Mouse (Mus musculus): ENCODE results near the gene B4galnt3. TPM values are rescaled to one million over a fixed set of nuclear protein-coding genes. Genes with fewer than 3 reads are reported as not detected.

B4galnt3 gene
- polyA plus RNA-seq, 1 experiment from 2014 or later, result not detected

GRCm38 (mm10) chr6:120172294-120173017 lies 121.9 kb downstream of the B4galnt3 start:
- Histone ChIP-seq H3K4me1 (replicated peaks; ENCODE audit: control insufficient read depth, insufficient read depth, low read length) (no peaks in the 10 kb centered on the region), H3K4me3 (ENCODE audit: low read depth, low read length) (no peak overlapping the region), H3K4me2 (replicated peaks; ENCODE audit: low read depth, low read length) (no peak overlapping the region), H3K27me3 (ENCODE audit: control insufficient read depth, insufficient read depth, low read length) (no peaks in the 10 kb centered on the region), H3K27ac (ENCODE audit: low read depth, low read length) (no peak overlapping the region), H3K36me3 (ENCODE audit: control insufficient read depth, insufficient read depth, low read length) (no peaks in the 10 kb centered on the region), H3K9me3 (ENCODE audit: control insufficient read depth, low read length) (no peaks in the 10 kb centered on the region), H3K9ac (ENCODE audit: low read depth, low read length) (no peak overlapping the region)
- no peak for DNase-seq (ENCODE audit: low spot score)
- no peak for ATAC-seq (ENCODE audit: low FRiP score)
- WGBS, result 87% methylated on average over 8 of the region's 8 CpGs

GRCm38 (mm10) chr6:120167574-120167973 lies 126.8 kb downstream of the B4galnt3 start:
- no peak for DNase-seq (ENCODE audit: low spot score)
- ATAC-seq (ENCODE audit: low FRiP score), result no peak
- Histone ChIP-seq H3K4me1 (replicated peaks; ENCODE audit: control insufficient read depth, insufficient read depth, low read length) (no peaks in the 10 kb centered on the region), H3K27ac (ENCODE audit: low read depth, low read length) (no peak overlapping the region), H3K4me3 (ENCODE audit: low read depth, low read length) (no peak overlapping the region), H3K9me3 (ENCODE audit: control insufficient read depth, low read length) (no peaks in the 10 kb centered on the region), H3K36me3 (ENCODE audit: control insufficient read depth, insufficient read depth, low read length) (no peaks in the 10 kb centered on the region), H3K4me2 (replicated peaks; ENCODE audit: low read depth, low read length) (no peak overlapping the region), H3K9ac (ENCODE audit: low read depth, low read length) (no peak overlapping the region), H3K27me3 (ENCODE audit: control insufficient read depth, insufficient read depth, low read length) (no peaks in the 10 kb centered on the region)
- 81% methylated on average over 4 of the region's 4 CpGs for WGBS

- H3K27me3 ChIP-seq (ENCODE audit: control insufficient read depth, insufficient read depth, low read length), result no peaks in the 10 kb centered on the region
These were observed 129.6 kb downstream of the B4galnt3 start for GRCm38 (mm10) chr6:120164765-120165164.

GRCm38 (mm10) chr6:120162928-120163327 lies 131.4 kb downstream of the B4galnt3 start:
- no peak overlapping the region for H3K4me3 ChIP-seq (ENCODE audit: low read depth, low read length)
- H3K9me3 ChIP-seq (ENCODE audit: control insufficient read depth, low read length), result no peaks in the 10 kb centered on the region
- 80% methylated on average over 6 of the region's 6 CpGs for WGBS
- no peaks in the 10 kb centered on the region for H3K27me3 ChIP-seq (ENCODE audit: control insufficient read depth, insufficient read depth, low read length)
- H3K36me3 ChIP-seq (ENCODE audit: control insufficient read depth, insufficient read depth, low read length), result no peaks in the 10 kb centered on the region
- H3K4me2 ChIP-seq (replicated peaks; ENCODE audit: low read depth, low read length), result no peak overlapping the region
- H3K9ac ChIP-seq (ENCODE audit: low read depth, low read length), result no peak overlapping the region
- DNase-seq (ENCODE audit: low spot score) (no peak), ATAC-seq (ENCODE audit: low FRiP score) (no peak)
- no peak overlapping the region for H3K27ac ChIP-seq (ENCODE audit: low read depth, low read length)
- no peaks in the 10 kb centered on the region for H3K4me1 ChIP-seq (replicated peaks; ENCODE audit: control insufficient read depth, insufficient read depth, low read length)

More at GRCm38 (mm10) chr6:120164765-120165164, 129.6 kb downstream of the B4galnt3 start:
- Histone ChIP-seq H3K27ac (ENCODE audit: low read depth, low read length) (no peak overlapping the region), H3K9me3 (ENCODE audit: control insufficient read depth, low read length) (no peaks in the 10 kb centered on the region), H3K9ac (ENCODE audit: low read depth, low read length) (no peak overlapping the region), H3K4me2 (replicated peaks; ENCODE audit: low read depth, low read length) (no peak overlapping the region), H3K4me3 (ENCODE audit: low read depth, low read length) (no peak overlapping the region), H3K4me1 (replicated peaks; ENCODE audit: control insufficient read depth, insufficient read depth, low read length) (no peaks in the 10 kb centered on the region), H3K36me3 (ENCODE audit: control insufficient read depth, insufficient read depth, low read length) (no peaks in the 10 kb centered on the region)
- WGBS, result 79% methylated on average over 4 of the region's 4 CpGs
- DNase-seq (ENCODE audit: low spot score) (no peak), ATAC-seq (ENCODE audit: low FRiP score) (no peak)

DNA sequence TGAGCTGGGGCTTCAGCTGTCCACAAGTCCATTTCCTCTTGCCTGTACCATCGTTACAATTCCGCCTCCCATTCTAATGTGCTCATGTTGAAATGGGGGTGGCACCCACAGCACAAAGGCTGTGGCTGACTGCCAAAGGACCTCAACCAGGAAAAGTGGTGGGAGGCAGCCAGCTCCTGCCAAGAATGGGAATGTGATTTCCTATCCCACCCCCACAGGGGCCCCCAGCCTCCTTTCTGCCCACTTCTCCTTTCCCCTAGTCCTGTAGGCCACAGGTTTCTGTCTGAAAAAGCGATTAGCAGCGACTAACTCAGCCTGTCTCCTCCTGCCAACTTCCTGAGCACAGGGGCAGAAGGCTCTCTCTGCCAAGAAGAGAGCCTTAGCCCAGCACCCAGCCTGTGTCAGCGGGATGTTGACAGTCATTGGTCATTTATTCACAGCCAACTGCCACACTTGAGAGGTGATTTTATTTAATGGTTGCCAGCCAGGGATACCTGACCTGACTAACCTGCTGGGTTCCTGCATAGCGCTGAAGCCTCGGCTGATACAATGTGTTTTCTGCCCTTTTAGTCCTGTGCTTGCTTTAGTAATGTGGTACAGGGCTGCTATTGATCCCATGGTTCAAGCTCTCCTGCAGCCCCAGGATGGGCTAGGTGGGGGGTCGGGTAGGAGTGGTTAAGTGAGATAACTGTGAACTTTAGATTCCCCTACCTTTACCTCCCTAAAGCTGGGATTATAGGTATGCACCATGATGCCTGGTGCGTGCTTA lies 135.0 kb downstream of the B4galnt3 start:
- Histone ChIP-seq H3K4me2 (replicated peaks; ENCODE audit: low read depth, low read length) (no peak overlapping the region), H3K9me3 (ENCODE audit: control insufficient read depth, low read length) (no peaks in the 10 kb centered on the region), H3K9ac (ENCODE audit: low read depth, low read length) (no peak overlapping the region), H3K27ac (ENCODE audit: low read depth, low read length) (no peak overlapping the region), H3K4me1 (replicated peaks; ENCODE audit: control insufficient read depth, insufficient read depth, low read length) (no peaks in the 10 kb centered on the region), H3K4me3 (ENCODE audit: low read depth, low read length) (no peak overlapping the region), H3K36me3 (ENCODE audit: control insufficient read depth, insufficient read depth, low read length) (no peaks in the 10 kb centered on the region), H3K27me3 (ENCODE audit: control insufficient read depth, insufficient read depth, low read length) (no peaks in the 10 kb centered on the region)
- DNase-seq (ENCODE audit: low spot score) (no peak), ATAC-seq (ENCODE audit: low FRiP score) (no peak)
- 70% methylated on average over 9 of the region's 9 CpGs for WGBS

GRCm38 (mm10) chr6:120157479-120157878 lies 136.9 kb downstream of the B4galnt3 start:
- ATAC-seq (ENCODE audit: low FRiP score) (no peak), DNase-seq (ENCODE audit: low spot score) (no peak)
- Histone ChIP-seq H3K27ac (ENCODE audit: low read depth, low read length) (no peak overlapping the region), H3K9me3 (ENCODE audit: control insufficient read depth, low read length) (no peaks in the 10 kb centered on the region), H3K4me3 (ENCODE audit: low read depth, low read length) (no peak overlapping the region), H3K27me3 (ENCODE audit: control insufficient read depth, insufficient read depth, low read length) (no peaks in the 10 kb centered on the region), H3K4me2 (replicated peaks; ENCODE audit: low read depth, low read length) (no peak overlapping the region), H3K4me1 (replicated peaks; ENCODE audit: control insufficient read depth, insufficient read depth, low read length) (no peaks in the 10 kb centered on the region), H3K9ac (ENCODE audit: low read depth, low read length) (no peak overlapping the region), H3K36me3 (ENCODE audit: control insufficient read depth, insufficient read depth, low read length) (no peaks in the 10 kb centered on the region)
- 79% methylated on average over 6 of the region's 6 CpGs for WGBS

GRCm38 (mm10) chr6:120155510-120155909 lies 138.8 kb downstream of the B4galnt3 start:
- no peaks in the 10 kb centered on the region for H3K36me3 ChIP-seq (ENCODE audit: control insufficient read depth, insufficient read depth, low read length)
- no peaks in the 10 kb centered on the region for H3K4me1 ChIP-seq (replicated peaks; ENCODE audit: control insufficient read depth, insufficient read depth, low read length)
- H3K27ac ChIP-seq (ENCODE audit: low read depth, low read length), result no peak overlapping the region
- no peaks in the 10 kb centered on the region for H3K9me3 ChIP-seq (ENCODE audit: control insufficient read depth, low read length)
- no peak overlapping the region for H3K4me2 ChIP-seq (replicated peaks; ENCODE audit: low read depth, low read length)
- ATAC-seq (ENCODE audit: low FRiP score), result no peak
- H3K4me3 ChIP-seq (ENCODE audit: low read depth, low read length), result no peak overlapping the region
- H3K9ac ChIP-seq (ENCODE audit: low read depth, low read length), result no peak overlapping the region
- H3K27me3 ChIP-seq (ENCODE audit: control insufficient read depth, insufficient read depth, low read length), result no peaks in the 10 kb centered on the region
- WGBS, result 89% methylated on average over 4 of the region's 4 CpGs
- DNase-seq (ENCODE audit: low spot score), result no peak

DNA sequence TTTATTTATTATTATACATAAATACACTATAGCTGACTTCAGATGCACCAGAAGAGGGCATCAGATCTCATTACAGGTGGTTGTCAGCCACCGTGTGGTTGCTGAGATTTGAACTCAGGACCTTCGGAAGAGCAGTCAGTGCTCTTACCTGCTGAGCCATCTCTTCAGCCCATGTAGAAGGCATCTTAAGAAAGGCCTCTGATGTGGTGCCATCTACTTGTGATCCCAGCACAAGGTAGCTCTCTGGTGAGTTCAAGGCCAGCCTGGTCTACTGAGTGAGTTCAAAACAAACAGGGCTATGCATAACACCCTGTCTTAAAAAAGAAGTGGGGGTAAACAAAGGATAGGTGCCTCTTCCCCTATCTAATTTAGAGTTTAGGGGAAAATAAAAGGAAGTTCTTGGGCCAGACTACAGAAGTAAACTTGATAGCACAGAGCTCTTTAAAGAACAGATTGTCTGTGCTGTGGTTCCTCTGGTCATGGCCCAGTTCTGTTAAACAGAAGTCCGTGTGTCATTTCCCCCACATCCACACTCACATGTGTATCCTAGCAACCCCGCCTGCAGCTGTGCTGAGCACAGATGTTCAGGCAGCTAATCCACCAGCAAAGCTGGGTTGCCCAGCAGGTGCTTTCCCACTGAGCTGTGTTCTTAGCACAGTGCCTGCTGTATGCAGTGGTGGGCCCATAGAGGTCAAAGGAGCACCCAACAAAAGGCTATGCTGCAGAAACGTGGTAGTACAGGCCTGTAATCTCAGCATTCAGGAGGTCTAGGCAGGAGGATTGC lies 139.6 kb downstream of the B4galnt3 start:
- no peaks in the 10 kb centered on the region for H3K9me3 ChIP-seq (ENCODE audit: control insufficient read depth, low read length)
- no peak for DNase-seq (ENCODE audit: low spot score)
- no peaks in the 10 kb centered on the region for H3K36me3 ChIP-seq (ENCODE audit: control insufficient read depth, insufficient read depth, low read length)
- H3K4me2 ChIP-seq (replicated peaks; ENCODE audit: low read depth, low read length), result no peak overlapping the region
- no peak overlapping the region for H3K27ac ChIP-seq (ENCODE audit: low read depth, low read length)
- ATAC-seq (ENCODE audit: low FRiP score), result no peak
- H3K27me3 ChIP-seq (ENCODE audit: control insufficient read depth, insufficient read depth, low read length), result no peaks in the 10 kb centered on the region
- no peak overlapping the region for H3K4me3 ChIP-seq (ENCODE audit: low read depth, low read length)
- WGBS, result 69% methylated on average over 5 of the region's 5 CpGs
- no peak overlapping the region for H3K9ac ChIP-seq (ENCODE audit: low read depth, low read length)
- no peaks in the 10 kb centered on the region for H3K4me1 ChIP-seq (replicated peaks; ENCODE audit: control insufficient read depth, insufficient read depth, low read length)
